Mouse (Mus musculus) B cell, adult 2 months (primary cell): Measurements from ENCODE around the gene Nfkbiz.

Experiments used
- DNase-seq, 2 experiments: peaks; one replicate each; pipeline ENCODE4 v3.0.0; 2022

Nfkbiz gene

DNA sequence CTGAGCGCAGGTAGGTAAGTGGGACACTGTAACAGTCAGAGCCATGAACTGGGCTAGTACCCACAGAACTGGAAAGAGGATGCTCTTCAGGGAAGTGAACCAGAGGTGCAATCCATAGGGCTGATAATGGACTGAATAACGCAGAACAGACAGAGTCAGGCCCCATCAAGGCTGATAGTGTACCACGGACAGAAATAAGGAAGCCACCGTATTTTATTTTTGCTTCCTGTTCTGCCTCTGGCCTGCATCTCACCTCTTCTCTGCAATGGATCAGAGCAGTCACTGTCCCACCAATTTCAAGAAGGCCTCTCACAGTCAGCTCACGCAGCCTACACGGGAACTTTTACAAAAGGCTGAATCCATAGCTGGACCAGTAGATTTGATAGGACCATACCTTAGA is 6.7 kb downstream of the Nfkbiz start:
- no peak for DNase-seq

GRCm38 (mm10) chr16:55831451-55831850 is 7.2 kb downstream of the Nfkbiz start:
- no peak for DNase-seq

GRCm38 (mm10) chr16:55823398-55824155 is 15.1 kb downstream of the Nfkbiz start:
- DNase-seq, result no peak

GRCm38 (mm10) chr16:55822741-55823397 is 15.8 kb downstream of the Nfkbiz start:
- DNase-seq, result no peak

GRCm38 (mm10) chr16:55821997-55822740 is 16.5 kb downstream of the Nfkbiz start:
- peak; percentile 82 for DNase-seq

GRCm38 (mm10) chr16:55821571-55821981 is 17.1 kb downstream of the Nfkbiz start:
- no peak for DNase-seq

DNA sequence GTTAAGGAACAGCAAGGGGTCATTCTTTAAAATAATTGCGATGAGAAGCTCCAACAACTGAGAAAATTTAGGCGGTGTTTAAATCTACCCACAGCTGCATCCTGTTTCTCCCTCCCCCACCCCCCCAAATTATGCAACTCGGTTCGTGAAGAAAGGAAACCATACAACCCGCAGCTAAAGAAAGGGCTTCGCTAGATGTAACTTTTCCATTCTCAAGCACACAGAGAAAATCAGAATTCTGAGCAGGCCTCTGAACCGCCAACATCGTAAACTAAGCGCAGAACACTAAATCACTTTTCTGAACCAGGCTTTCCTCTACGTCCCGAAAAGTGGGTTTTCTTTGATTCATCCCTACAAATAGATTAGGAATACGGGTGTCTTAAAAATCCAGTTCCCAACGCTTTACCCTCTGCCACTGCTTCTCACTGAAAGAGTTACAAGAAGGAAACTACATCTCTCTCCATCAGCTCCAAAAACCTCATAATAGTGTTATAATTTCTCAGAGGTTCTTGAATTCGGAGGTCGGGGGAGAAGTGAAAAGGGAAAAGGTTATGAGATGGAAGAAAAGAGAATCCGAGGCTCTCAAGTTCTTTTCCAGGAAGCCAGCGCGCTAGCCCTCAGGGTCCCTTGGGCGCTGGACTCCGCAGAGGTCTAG is 17.7 kb downstream of the Nfkbiz start:
- peak; percentile 36 to 41 for DNase-seq

GRCm38 (mm10) chr16:55820161-55820915 is 18.4 kb downstream of the Nfkbiz start:
- peak; percentile 42 to 45 for DNase-seq

- DNase-seq, result no peak
These were observed 19.4 kb downstream of the Nfkbiz start for GRCm38 (mm10) chr16:55819186-55819861.

DNA sequence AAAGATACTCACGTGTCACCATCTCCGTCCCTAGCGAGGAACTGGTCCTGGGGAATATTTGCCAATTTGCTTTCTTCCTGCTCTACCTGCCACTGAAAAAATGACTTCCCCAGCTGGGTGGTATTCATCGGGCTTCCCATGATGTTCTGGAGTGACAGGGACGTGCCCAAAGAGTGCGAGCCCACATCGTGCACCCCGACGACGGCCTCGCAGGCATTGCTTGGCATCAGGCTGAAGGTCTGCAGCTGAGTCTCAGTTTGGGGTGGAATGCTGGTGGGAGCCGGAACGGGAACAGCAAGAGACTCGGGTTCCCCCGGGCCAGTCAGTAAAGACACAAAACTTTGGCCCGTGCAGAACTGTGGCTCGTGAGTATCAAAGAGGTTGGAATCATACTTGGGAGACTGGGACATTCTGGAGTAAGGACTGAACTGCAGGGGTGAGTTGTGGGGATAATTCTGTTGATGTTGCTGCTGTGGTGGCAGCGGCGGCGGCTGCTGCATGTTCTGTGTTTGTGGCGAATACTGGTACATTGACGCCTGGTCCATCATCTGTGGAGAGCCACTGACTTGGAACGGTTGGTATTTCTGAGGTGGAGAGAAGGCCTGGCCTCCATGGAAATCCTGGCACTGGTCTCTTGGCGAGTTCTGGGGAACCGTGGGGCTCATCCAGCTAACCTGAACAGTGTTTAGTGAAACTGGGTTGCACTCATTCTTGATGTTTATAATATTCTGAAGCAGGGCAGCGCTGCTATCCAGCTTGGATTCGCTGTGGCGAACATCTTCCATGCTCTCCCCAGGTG is 20.8 kb downstream of the Nfkbiz start:
- DNase-seq, result no peak

- DNase-seq, result no peak
These were observed 22.3 kb downstream of the Nfkbiz start for GRCm38 (mm10) chr16:55816202-55816941.

DNA sequence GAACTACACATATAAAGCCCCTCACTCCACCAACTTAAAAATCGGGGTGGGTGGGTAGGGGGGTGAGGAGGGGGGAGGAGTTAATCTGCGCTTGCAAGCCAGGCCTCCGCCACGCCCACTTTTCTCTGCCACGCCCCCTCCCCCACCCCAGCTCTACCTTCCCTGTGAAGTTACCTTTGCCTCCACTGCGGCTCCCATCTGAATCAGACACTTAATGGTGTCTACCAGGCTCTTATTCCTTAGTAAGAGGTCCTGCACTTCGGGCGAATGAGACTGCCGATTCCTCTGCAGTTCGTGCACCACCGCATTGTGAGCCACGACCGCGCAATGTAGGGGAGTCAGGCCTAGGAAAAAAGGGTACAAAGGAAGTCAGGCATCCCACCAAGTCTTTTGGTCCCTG is 23.2 kb downstream of the Nfkbiz start:
- DNase-seq, result no peak

GRCm38 (mm10) chr16:55814686-55815085 is 24.0 kb downstream of the Nfkbiz start:
- no peak for DNase-seq

GRCm38 (mm10) chr16:55813916-55814315 is 24.8 kb downstream of the Nfkbiz start:
- no peak for DNase-seq

DNA sequence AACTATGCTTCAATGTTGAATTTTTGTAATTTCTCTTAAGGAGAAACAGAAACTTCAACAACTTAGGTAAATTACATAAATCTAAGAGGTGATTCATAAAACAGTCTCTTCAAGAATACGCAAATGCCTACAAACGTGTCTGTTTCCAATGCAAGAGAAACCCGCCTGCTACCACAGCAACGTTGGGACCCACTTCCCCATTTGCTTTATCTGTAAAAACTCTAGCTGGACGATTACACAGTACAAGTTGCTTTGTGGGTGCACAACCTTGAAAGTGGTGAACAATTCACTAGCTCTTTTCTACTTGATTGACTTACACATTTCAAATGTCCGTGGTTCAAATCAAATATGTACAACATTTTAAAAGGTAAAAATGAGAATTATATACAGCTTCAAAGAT is 26.9 kb downstream of the Nfkbiz start:
- peak; percentile 53 to 60 for DNase-seq

- DNase-seq, result no peak
These were observed 28.8 kb downstream of the Nfkbiz start for GRCm38 (mm10) chr16:55809779-55810514.

DNA sequence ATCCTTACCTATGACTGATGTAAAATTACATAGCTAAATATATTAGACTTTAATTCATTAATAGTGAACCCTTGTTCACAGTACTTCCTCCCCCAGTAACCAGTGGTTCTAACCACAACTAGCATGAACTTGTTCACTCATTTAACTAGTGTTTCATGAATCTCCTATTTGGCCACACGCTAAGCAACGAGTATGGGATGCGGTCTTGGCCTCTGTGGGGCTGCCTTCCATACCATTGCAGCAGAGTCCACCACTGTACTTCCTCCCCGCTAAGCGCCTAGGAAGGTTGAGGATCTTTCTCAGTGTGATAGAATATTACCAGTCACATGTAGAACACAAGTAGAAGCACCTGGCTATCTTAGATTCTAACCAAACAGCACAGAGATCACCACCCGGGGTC is 29.4 kb downstream of the Nfkbiz start:
- no peak for DNase-seq

DNA sequence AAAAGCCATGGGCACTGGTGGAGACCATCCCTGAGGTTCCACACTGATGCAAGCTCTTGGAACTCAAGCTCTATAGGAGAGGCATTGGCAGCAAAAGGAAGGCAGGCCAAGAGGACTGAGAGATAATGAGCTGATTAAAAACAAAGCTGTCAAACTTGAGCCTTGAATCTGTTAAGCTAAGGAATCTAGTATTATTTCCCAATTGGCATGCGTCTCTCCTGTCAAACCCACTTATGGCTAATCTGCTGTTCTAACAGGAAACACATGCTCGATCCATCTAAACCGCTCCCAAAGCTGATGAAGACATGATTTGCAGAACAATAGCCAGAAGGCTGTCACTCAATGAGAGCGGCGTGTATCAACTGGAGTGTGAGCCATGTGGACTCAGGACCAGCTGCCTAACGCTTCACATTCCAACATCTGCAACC is 31.2 kb downstream of the Nfkbiz start:
- DNase-seq, result no peak

DNA sequence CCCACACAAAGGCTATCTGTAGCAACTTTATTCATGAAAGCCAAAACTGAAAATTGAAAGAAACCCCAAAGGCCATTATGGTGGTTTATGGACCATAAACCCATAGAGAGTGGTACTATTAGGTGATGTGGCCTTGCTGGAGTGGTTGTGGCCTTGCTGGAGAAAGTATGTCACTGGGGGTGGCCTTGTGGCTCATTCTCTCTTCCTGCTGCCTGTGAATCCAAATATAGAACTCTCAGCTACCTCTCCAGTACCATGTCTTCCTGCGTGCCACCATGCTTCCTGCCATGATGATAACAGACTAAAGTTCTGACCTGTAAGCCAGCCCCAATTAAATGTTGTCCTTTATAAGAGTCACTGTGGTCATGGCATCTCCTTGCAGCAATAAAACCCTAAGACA is 33.9 kb downstream of the Nfkbiz start:
- no peak for DNase-seq
